In the genomic region with DNA sequence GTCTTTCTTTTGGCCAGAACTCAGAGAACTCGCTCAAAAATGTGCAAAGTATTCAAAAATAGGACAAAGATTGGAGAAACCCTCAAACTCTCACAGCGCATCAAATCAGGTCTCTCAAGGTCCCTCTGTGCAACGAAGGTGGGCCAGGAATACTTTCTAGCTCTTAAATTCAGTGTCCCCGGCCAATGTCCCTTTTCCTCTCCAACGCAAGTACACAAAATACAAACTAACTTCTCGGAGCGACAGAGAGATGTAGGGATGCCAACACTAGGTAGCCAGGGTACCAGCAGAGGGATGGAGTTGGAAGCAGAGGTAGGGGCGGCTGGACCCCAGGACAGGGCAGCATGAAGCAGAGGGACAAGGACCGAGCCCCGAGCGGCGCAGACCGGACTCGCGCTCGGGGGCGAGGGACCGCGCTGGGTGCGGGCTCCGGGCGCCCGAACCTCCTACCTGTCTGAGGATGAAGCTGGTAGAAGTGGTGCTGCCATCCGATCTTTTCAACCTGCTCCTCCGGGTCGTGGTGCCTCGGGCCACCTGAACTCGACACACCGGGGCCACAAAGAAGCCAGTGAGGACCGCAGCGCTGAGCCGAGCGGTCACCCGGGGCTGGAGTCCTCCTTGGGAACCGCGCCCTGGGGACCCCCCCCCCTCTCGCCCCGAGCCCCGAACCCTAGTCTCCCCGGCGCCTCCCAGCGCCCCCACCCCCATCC, we compare ENCODE assay signal across 8 mouse cellular contexts. TPM values are rescaled to one million over a fixed set of nuclear protein-coding genes. Genes with fewer than 3 reads are reported as not detected.
A peak's percentile ranks its signal among the peaks of the same experiment; 100 is the strongest.
DNase-seq lines count a peak whose midpoint lies in the region; ATAC-seq and TF ChIP-seq lines count a peak whose summit lies in the region.

No protein-coding gene starts in this region.

- peak; percentile 19 for DNase-seq in adrenal gland, adult 2 months
- DNase-seq in adrenal gland, postnatal 10 days: no peak
- peak; percentile 13 for DNase-seq in lung, postnatal 0 days (ENCODE audit: low spot score)
- DNase-seq in lung, postnatal 10 days: no peak
- no peak for DNase-seq in thymus, postnatal 36 days

- ATAC-seq in lung, postnatal 0 days: peak; percentile 29
- ATAC-seq in heart, embryonic 14.5 days (ENCODE audit: insufficient number of reproducible peaks, insufficient read depth, low FRiP score, low read depth): no peak
- peak; percentile 25 for ATAC-seq in limb, embryonic 13.5 days (ENCODE audit: low FRiP score, low read depth)

- H3K27me3 ChIP-seq in lung, postnatal 0 days (replicated peaks; ENCODE audit: insufficient read depth, low read length): 0 out of 2 replicates have a peak, but pooled peaks cover 3% of the 10 kb centered on the region
- H3K27me3 ChIP-seq in heart, embryonic 14.5 days (ENCODE audit: control insufficient read depth, insufficient read depth, low read length): peaks cover 18% of the 10 kb centered on the region; the same call in 1 of the 2 replicates
- peaks cover 47% of the 10 kb centered on the region for H3K27me3 ChIP-seq in limb, embryonic 13.5 days

- TF ChIP-seq EP300 in lung, postnatal 0 days (IDR thresholded peaks at IDR 0.05): no peak

- TF ChIP-seq POLR2A in olfactory bulb, adult 2 months (IDR thresholded peaks at IDR 0.05; ENCODE audit: insufficient read depth, low read depth, low read length): no peak

- 0 out of 2 replicates have a peak, but pooled peaks cover 3% of the 10 kb centered on the region for H3K4me1 ChIP-seq in lung, postnatal 0 days (ENCODE audit: insufficient read depth, low read depth, low read length)
- H3K4me1 ChIP-seq in heart, embryonic 14.5 days (ENCODE audit: control insufficient read depth in 2 of 2, insufficient read depth in 2 of 2, low read length in 2 of 2): peaks cover 11 to 12% of the 10 kb centered on the region in 2 experiments
- peaks cover 18% of the 10 kb centered on the region for H3K4me1 ChIP-seq in limb, embryonic 13.5 days
- H3K4me1 ChIP-seq in olfactory bulb, adult 2 months (ENCODE audit: control insufficient read depth, insufficient read depth, low read length): peaks cover 5% of the 10 kb centered on the region

- peak overlapping the region; percentile 96 for H3K4me2 ChIP-seq in lung, postnatal 0 days (replicated peaks; ENCODE audit: low read depth, low read length)
- H3K4me2 ChIP-seq in heart, embryonic 14.5 days (ENCODE audit: low read length): peak overlapping the region; percentile 97
- H3K4me2 ChIP-seq in limb, embryonic 13.5 days (replicated peaks): peak overlapping the region; percentile 97

- peak overlapping the region; percentile 55 for H3K4me3 ChIP-seq in lung, postnatal 0 days (ENCODE audit: low read depth, low read length)
- peak overlapping the region; percentile 78 to 81 for H3K4me3 ChIP-seq in heart, embryonic 14.5 days (ENCODE audit: control insufficient read depth in 1 of 2, insufficient read depth in 1 of 2, low read depth in 1 of 2, low read length in 2 of 2)
- H3K4me3 ChIP-seq in limb, embryonic 13.5 days: peak overlapping the region; percentile 67
- H3K4me3 ChIP-seq in olfactory bulb, adult 2 months (ENCODE audit: insufficient read depth, low read depth, low read length): peak overlapping the region; percentile 94

- no peak overlapping the region for H3K27ac ChIP-seq in lung, postnatal 0 days (ENCODE audit: low read length)
- H3K27ac ChIP-seq in heart, embryonic 14.5 days (replicated peaks in 1 of 2; ENCODE audit: control insufficient read depth in 1 of 2, insufficient read depth in 1 of 2, low read depth in 2 of 2, low read length in 2 of 2): no peak overlapping the region
- no peak overlapping the region for H3K27ac ChIP-seq in limb, embryonic 13.5 days
- no peak overlapping the region; the same call in 1 of the 2 replicates for H3K27ac ChIP-seq in olfactory bulb, adult 2 months (ENCODE audit: insufficient read depth, low read depth, low read length)

- H3K36me3 ChIP-seq in lung, postnatal 0 days (ENCODE audit: insufficient read depth, low read length): no peaks in the 10 kb centered on the region
- H3K36me3 ChIP-seq in heart, embryonic 14.5 days (ENCODE audit: control insufficient read depth, insufficient read depth, low read length): no peaks in the 10 kb centered on the region
- H3K36me3 ChIP-seq in limb, embryonic 13.5 days: no peaks in the 10 kb centered on the region

- no peak overlapping the region; the same call in 1 of the 2 replicates for H3K9ac ChIP-seq in lung, postnatal 0 days (replicated peaks; ENCODE audit: low read depth)
- H3K9ac ChIP-seq in heart, embryonic 14.5 days (ENCODE audit: low read length): peak overlapping the region; percentile 78
- H3K9ac ChIP-seq in limb, embryonic 13.5 days: peak overlapping the region; percentile 74

- under 1% methylated on average over 32 of the region's 42 CpGs for WGBS in lung, postnatal 0 days
- WGBS in heart, embryonic 14.5 days: under 1% methylated on average over 37 of the region's 42 CpGs
- 1% methylated on average over 40 of the region's 42 CpGs for WGBS in limb, embryonic 13.5 days
- 1% methylated on average over 41 of the region's 42 CpGs for WGBS in olfactory bulb, adult 2 months

- no peak for TF ChIP-seq CTCF in lung, postnatal 0 days (IDR thresholded peaks at IDR 0.05)
- TF ChIP-seq CTCF in olfactory bulb, adult 2 months (IDR thresholded peaks at IDR 0.05; ENCODE audit: insufficient read depth, low read depth, low read length): no peak

- H3K9me3 ChIP-seq in lung, postnatal 0 days (ENCODE audit: low read length): no peaks in the 10 kb centered on the region
- H3K9me3 ChIP-seq in heart, embryonic 14.5 days (ENCODE audit: control insufficient read depth, low read length): no peaks in the 10 kb centered on the region
- no peaks in the 10 kb centered on the region for H3K9me3 ChIP-seq in limb, embryonic 13.5 days

RNA-seq across cellular contexts. Expression of a gene that starts 1.2 kb away (rescaled TPM):
- total RNA-seq in adrenal gland, adult 2 months (2021): under 1 TPM; 0.20 to 0.28 TPM
- polyA plus RNA-seq in adrenal gland, adult 2 months (2012; rRNA removed): 0.03 TPM in 1 of 2 replicates, not detected in the other
- 1 to 10 TPM in 1 of 2 experiments, under 1 TPM in 1; 0.36 to 1.4 TPM for total RNA-seq in adrenal gland, postnatal 10 days (2021)
- 1.5 and 1.7 TPM in 2 replicates for polyA plus RNA-seq in lung, postnatal 0 days (2015; fragmentation: Nextera tagmentation; extraction: Ambion mirVana)
- polyA plus RNA-seq in heart, embryonic 14.5 days (2014; fragmentation: Nextera tagmentation; extraction: Ambion mirVana): 0.43 and 0.49 TPM in 2 replicates
- 1.3 and 1.6 TPM in 2 replicates for polyA plus RNA-seq in limb, embryonic 13.5 days (2015; fragmentation: Nextera tagmentation; extraction: Ambion mirVana)
- polyA plus RNA-seq in olfactory bulb, adult 2 months (2012; ENCODE audit: insufficient read depth, insufficient read length, low replicate concordance, missing spikeins): 77.3 TPM in 1 of 2 replicates, not detected in the other

Comparison
In these comparisons a context has a peak if more than half of its experiments do, and no peak if none do; other contexts are left out.
1. DNase-seq: peak in adrenal gland, adult 2 months (single experiment) and lung, postnatal 0 days (single experiment); none in adrenal gland, postnatal 10 days (single experiment), lung, postnatal 10 days (single experiment) and thymus, postnatal 36 days (0 of 2).
2. Peak in every context shown above with its lines, with median percentiles within 50 percentile points of each other: H3K4me2 ChIP-seq and H3K4me3 ChIP-seq.